Mouse (Mus musculus): Measurements from ENCODE around the gene Eif2b2.

Gene Eif2b2

GRCm38 (mm10) chr12:85219236-85219904, at the start of gene Eif2b2:
Gene Eif2b2 (plus strand): TSS chr12:85219481.
- DNase-seq (ENCODE audit: low read depth): peak; percentile 98

DNA sequence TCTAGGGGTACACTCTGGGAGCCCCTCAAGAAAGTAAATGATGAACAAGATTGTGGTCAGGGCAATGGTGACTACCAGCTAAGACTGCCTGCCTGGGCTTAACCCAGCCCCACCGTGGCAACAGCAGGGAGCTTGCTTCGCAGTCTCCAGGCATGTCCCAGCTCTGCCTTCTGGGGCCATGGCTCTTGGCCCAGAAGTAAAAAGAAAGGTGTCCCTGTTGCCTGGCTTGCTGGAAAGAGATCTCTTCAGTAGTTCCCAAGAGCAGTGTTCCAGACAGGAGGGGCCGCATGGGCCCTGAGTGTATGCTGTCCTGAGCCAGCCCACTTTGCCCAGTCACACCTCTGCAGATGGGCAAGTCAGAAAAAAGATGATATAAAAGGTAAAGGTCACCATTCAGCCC, 49.4 kb upstream of the Eif2b2 start:
- DNase-seq (ENCODE audit: low read depth): no peak

DNA sequence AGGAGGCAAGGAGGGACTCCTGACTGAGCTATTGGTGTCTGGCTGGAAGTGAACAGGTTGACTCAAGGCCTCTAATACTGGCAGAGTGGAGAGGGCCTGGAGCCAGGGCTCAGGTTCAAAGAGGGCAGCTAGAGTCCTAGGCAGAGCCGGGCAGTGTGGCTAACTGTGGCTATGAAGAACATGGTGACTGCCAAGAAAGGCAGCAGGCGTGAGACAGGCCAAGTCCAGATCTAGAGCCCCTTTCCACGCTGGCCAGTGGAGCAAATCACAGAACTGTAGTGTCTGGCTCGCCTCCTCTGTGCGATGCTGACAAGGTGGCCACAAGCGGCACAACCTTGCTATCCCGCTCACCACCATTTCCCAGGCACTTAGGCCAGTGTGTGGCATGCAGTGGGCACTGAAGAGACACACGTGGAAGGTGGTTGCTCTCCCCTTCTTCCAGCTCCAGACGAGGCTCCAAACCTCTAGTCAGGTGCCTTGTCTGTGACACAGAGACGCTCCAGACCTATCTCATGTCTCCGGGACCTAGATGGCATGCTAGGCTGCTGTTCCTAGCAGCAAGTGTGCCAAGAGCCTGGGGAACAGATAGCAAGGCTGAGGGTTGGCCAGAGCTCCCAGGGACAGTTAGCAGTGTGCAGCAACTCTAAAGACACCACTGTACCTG, 48.9 kb upstream of the Eif2b2 start:
- no peak for DNase-seq (ENCODE audit: low read depth)

- no peak for DNase-seq (ENCODE audit: low read depth)
These were observed 48.4 kb upstream of the Eif2b2 start for GRCm38 (mm10) chr12:85170948-85171307.

DNA sequence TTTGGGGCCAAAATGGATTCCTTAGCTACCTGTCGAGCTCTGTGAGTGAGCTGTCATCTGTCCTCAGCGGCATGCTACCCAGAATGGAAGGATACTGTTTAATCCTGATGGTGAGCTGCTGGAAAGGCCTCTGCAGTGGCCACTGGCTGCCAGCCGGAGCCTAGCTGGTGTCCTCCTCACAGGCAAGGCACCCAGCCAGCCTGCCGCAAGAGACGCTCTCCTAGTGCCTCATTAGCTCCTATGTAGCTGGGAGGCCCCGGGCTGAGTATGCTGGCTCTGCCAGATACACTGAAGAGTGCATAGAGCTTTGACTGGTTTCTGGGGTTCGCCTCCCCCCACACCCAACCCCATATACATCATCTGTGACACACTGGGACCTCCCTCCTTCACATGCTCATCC, 45.3 kb upstream of the Eif2b2 start:
- DNase-seq (ENCODE audit: low read depth): no peak

GRCm38 (mm10) chr12:85175087-85175675, 44.1 kb upstream of the Eif2b2 start:
- DNase-seq (ENCODE audit: low read depth): no peak

GRCm38 (mm10) chr12:85175926-85176845, 43.1 kb upstream of the Eif2b2 start:
- DNase-seq (ENCODE audit: low read depth): no peak

DNA sequence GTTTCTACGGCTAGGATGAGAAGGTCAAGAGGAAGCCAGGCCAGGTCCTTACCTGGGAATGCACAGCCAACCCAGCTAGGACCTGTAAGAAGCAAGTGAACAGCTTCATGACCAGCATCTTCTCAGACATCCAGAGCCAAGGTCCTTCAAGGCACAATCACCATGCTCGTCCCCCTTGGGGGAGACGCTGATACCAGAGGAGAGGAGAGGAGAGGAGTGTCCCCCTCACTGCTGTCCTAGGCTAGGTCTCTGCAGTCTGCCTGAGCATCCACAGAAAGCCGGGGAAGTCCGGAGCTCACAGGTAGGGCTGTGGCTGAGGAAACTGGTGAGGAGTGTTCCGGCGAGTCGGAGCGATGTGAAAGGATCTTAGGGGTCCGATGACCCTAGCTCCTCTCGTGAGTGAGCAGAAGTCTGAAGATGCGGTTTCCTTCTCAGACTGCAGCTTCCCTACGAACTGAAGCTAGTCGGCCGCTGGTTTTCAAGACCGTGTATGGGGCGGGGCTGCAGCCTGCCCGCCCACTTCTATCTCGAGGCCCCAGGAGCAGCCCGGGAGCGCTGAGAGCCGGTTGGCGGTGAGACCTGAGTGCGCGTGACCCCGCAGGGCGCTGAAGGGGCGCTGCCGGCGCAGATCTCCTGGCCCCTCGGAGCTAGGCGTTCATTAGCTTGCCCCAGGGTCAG, 42.3 kb upstream of the Eif2b2 start:
- peak; percentile 67 for DNase-seq (ENCODE audit: low read depth)

DNA sequence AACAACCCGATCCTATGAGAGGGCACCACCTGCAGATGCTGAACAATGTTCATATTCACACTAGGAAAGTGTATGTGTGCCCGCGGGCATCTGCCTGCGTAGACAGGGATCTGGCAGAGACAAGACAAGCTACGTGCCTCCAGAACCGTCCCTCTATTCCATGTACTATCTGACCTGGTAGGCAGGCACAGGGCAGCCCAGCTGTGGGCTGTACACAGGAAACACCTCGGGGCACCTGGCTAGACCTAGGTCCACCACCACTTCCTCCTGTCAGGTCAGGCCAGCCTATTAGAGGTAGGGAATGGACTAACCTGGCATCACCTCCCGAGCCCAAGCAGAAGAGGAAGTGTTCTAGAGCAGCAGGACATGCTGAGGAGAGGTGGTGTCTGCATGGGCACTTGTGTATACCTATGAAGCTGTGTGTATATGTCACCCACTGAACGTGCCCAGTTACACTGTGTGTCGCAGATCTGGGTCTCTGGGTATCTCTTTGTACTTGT, 41.5 kb upstream of the Eif2b2 start, which contains the start of gene Pgf:
TSS of gene Pgf (minus strand) at position 51 of the 500 bp plus-strand sequence.
- peak; percentile 18 for DNase-seq (ENCODE audit: low read depth)

- DNase-seq (ENCODE audit: low read depth): no peak
These were observed 41.0 kb upstream of the Eif2b2 start for GRCm38 (mm10) chr12:85178294-85178693.

GRCm38 (mm10) chr12:85181475-85182344, 37.6 kb upstream of the Eif2b2 start:
- DNase-seq (ENCODE audit: low read depth): no peak

DNA sequence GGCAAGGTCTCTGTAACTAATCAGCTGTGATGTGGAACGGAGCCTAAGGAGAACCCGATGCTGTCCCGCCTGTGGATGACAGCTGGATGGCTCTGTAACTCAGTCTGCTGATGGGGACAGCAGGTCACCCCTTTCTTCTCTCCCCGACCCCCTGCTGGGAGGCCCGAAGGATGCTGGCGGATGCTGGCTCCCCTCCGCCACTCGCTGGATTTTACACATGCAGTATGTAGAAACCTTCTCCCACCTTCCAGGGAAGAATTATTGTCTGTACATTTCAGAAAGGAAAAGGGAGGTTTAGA, 37.0 kb upstream of the Eif2b2 start:
- DNase-seq (ENCODE audit: low read depth): no peak

DNA sequence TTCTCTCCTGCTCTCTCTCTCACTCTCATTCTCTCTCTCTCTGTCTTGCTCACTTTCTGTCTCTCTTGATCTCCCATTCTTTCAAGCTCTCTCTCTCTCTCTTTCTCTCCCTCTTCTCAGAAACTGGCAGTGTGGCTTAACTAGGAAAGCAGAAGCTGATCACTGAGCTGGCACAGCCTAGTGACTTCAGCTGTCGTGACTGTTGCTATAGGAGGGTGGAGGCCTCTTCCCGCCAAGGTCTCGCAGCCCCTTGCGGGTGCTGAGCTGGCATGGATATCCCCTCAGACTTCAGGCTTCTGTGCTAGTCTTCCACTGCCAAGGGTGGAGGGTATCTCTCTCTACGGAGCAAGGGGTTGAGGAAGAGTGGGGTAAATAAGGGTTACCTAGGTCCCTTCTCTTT, 36.4 kb upstream of the Eif2b2 start:
- DNase-seq (ENCODE audit: low read depth): no peak

DNA sequence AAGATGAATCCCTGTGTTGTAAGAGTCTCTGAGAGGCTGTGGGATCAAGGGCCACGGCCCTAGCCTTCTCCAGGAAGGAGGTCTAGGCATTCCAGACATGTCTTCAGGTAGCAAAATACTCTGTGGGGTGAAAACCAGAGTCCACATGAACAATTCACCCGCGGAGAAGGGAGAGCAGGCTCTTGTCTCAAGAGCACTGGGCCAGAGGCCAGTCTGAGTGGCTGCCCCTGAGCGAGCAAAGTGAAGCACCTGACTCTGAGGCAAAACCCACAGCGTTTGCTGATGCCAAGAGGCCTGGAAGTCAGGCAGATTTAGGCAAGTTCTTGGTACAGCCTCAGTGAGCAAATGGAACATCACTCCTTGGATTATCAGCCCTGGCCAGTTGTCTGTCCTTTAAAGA, 35.2 kb upstream of the Eif2b2 start:
- no peak for DNase-seq (ENCODE audit: low read depth)

DNA sequence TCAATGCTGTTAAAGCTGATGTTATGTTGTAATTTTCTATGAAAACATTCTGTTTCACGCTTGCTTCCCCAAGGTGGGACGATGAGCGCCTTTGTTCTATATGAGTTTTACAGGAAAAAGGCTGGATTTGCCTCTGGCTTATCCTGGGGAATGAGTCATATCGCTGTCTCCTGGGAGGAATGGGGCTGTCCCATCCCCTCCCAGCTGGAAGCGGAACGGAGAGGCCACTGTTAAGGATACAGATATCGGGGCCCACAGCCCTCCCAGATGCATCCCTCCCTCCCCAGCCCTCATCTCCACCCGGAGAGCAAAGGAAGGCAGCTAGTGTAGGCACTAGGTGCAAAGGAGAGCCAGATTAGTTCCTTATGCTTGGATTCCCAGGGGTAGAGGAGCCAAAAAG, 33.5 kb upstream of the Eif2b2 start:
- DNase-seq (ENCODE audit: low read depth): no peak

- no peak for DNase-seq (ENCODE audit: low read depth)
These were observed 32.9 kb upstream of the Eif2b2 start for GRCm38 (mm10) chr12:85186361-85186760.

DNA sequence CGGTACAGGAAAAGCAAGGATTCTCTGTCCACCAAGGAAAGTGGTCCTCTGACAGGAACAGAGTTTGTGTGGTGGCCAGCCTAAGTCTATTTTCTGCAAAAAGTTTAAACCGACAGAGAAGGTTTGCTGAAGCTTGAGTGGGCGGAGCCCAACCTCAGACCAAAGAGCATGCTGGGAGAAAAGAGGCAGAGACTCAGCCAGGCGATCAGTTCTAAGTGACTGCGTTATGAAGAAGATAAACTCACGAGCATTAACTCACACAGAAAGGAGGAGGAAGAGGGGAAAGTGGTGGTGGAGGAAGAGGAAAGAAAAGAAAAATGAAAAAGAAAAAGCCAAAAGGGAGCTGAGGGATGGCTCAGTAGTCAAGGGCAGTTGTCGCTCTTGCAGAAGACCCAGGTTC, 29.0 kb upstream of the Eif2b2 start:
- no peak for DNase-seq (ENCODE audit: low read depth)

- no peak for DNase-seq (ENCODE audit: low read depth)
These were observed 26.7 kb upstream of the Eif2b2 start for GRCm38 (mm10) chr12:85192461-85193108.

DNA sequence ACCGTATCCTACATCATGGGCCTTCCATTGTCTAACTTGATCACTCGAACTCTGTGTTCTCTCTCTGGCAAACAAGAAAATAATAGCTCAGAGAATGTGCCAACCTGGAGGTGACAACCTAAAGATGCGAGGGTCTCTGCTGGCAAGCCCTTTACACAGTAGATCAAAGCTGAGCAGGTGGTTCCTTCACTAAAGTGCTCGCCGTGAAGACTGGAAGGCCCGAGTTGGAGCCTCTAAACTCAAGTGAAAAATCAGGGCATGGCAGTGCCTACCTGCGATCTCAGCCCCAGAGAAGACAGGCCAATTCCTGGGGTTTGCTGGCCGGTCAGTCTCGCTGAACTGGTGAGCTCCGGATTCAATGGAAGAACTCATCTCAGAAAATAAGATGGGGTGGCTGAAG, 26.1 kb upstream of the Eif2b2 start:
- DNase-seq (ENCODE audit: low read depth): no peak

DNA sequence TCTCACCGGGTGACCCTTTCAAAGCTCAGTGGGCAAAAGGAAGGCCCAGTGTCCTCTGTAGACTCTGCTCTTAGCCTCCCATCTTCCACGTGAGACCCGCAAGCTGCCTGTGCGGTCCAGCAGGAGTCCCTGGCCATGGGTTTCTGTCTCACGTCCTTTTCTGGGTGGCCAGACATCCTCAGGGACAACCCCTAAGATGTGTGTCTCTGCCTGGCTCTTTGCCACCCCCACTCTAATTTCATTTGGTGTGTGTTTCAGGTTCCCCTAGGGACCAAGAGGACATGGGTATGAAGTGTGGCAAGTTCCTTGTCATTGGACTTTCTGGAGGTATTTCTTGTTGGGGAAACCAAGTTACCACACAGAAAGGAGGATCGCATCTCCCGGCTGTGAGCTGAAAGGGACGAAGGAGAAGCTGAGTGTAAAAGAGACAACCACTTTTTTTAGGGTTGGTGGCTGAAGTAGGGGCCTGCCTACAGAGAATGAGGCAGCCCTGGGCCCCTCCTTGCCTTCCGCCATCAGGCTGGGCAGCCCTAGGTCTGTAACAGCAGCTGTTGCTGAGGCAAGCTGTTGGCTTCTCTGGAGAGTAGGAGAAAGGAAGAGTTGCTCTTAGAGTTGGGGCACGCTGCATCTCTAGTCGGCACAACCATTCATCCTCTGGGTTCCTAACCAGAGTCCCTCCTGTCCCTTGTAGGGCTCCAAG, 25.2 kb upstream of the Eif2b2 start:
- no peak for DNase-seq (ENCODE audit: low read depth)
